Mouse (Mus musculus) right cerebral cortex, postnatal 36 days (tissue): Measurements from ENCODE around the gene Ypel2.
"Not testable (repeated sequence)": the region's sequence is repeated elsewhere in the genome, so short reads cannot be mapped to it uniquely, and the experiment has no call there.

Experiments used
- DNase-seq, 2 experiments: peaks; one replicate each; pipeline ENCODE4 v3.0.0; 2022; ENCODE audit warnings: low spot score in 2 of 2, mixed read lengths in 1 of 2

Ypel2 gene

GRCm38 (mm10) chr11:86993041-86994037 is at the start of gene Ypel2:
Gene Ypel2 (minus strand): TSS chr11:86993707.
- DNase-seq, result peak; percentile 98

- no peak for DNase-seq
These were observed 49.5 kb upstream of the Ypel2 start for GRCm38 (mm10) chr11:87043052-87043451.

DNA sequence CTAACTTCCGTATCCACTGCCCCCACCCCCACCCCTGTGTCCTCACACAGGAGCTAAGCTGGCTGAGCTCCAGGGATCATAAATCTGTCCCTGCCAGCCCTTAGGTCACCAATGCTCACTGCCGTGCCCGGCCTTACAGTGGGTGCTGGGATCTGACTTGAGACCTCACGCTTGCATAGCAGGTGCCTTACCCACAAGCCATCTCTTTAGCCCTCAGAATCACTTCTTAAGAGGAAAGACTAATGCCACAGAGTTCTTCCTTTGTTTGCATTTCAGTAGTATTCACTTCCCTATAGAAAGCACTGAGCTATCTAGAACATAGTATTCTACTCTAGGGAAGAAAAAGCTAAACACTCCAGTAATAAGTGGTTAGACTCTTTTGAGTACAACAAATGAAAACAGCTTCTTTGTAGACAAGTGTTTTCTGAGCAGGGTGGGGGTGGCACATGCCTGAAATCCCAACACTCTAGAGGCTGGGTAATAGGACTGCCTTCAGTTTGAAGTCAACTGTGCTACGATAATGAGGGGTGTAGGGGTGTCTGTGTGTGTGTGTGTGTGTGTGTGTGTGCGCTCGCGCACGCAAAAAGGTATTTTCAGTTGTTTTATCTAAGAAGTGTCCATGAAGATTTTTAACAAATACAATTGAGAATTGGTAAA is 45.9 kb upstream of the Ypel2 start:
- DNase-seq, result no peak

DNA sequence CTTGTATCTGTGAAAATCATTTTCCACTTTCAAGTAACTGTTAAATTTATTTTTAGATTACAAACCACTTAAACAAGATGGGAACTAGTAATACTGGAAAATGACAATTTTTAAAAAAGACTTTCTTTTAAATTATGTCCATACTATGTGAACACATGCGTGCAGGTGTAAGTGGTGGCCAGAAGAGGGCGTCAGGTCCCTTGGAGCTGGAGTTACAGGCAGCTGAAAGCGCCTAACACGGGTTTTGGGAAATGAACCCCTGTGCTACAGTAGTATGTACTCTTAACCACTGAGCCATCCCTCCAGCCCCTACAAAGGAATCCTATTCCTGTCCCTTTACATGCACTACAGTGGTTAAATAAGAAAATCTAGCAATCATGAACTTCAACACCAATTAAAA is 42.7 kb upstream of the Ypel2 start:
- no peak for DNase-seq

DNA sequence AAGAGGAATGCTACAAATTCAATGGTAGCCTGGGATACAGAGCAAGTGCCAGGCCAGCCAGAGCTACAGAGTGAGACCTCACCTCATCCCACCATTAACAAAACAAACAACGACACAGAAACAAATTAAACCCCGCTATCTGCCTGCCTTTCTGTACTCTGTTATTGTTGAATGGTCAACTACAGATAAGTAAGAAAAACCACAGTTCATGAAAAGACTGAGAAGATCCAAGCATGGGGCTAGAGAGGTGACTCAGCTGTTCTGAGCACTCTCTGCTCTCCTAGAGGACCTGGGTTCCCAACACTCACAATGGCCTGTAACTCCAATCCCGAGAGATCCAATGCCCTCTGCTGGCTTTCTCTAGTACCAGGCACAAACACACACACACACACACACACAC is 34.7 kb upstream of the Ypel2 start:
- no peak for DNase-seq

DNA sequence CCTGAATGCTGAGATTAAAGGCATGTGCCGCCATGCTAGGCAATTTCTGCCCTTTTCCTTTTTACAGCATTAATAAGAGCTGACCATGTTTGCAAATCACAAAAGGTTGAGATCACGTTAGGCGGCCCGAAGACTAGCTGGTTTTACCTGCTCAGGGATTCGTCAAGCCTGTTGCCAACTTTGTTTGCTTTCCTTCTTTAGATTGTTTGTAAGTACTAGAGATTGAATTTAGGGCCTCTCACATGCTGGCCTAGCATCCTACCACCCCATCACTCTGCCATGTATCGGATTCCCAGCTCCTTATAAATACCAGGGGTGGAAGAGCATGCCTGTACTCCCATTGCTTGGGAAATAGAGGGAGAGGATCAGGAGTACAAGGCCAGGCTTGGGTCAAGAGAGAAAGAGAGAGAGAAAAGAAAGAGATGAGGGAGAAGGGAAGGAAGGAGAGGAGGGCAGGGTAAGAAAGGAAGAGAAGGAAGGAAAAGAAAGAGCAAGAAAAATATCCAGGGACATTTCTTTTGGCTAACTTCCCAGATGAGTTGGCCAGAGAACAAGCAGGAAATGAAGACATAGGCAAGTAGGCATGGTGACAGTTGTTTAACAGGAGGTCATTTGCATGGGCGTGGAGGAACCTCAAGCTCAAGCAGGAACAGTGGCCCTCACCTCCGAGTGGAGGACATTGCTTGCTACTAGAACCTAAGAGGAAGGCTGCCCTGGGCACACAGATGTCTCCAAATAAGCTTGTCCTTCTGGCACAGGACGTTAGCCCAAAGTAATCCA is 32.8 kb upstream of the Ypel2 start:
- no peak for DNase-seq

DNA sequence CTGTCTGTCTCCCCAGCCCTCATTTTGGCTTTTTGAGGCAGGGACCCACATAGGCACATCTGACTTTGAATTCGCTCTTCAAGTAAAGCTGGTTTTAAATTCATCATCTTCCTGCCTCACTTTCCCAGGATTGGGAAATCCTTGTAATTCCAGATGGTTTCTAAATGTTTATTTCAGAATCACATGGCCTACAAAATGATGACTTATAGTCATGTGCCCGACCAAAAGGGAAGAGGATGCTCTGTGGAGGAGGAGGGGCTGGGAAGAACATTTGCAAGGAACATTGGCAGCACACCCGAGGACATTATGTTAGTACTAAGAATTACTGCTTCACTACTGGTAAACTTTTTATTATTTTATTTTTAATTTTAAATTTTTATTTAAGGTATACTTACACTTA is 31.8 kb upstream of the Ypel2 start:
- no peak for DNase-seq

DNA sequence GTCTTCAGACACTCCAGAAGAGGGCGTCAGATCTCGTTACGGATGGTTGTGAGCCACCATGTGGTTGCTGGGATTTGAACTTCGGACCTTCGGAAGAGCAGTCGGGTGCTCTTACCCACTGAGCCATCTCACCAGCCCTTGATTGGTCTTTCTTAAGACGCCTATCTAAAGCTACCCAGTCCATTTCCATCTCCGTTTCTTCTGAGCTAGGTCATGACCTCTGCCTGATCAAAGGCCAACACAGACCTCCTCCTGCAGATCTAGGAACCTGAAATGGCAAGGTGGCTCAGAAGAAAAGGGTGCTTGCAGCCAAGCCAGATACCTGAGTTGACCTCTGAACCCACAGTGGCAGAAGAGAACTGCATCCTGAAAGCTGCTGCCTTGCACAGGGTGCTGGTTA is 29.7 kb upstream of the Ypel2 start:
- not testable (repeated sequence) for DNase-seq

DNA sequence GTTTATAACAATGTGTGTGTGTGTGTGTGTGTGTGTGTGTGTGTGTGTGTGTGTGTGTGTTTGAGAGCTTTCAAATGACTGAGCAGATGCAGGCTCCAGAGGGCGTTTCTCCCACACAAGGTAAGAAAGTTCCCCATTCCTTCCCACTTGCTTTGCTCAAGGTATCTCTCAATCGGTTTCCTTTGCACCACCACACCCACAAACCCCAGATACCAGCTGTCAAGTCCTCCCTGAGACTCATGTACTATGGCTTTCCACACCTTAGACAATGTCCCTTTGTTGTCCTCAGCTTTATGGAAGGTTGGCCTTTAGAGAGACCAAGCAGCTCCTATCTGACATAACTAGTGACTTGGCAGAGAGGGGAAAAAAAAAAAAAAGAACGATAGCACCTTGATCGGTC is 29.3 kb upstream of the Ypel2 start:
- DNase-seq, result no peak

- no peak for DNase-seq
These were observed 28.0 kb upstream of the Ypel2 start for GRCm38 (mm10) chr11:87021551-87021950.

- DNase-seq, result no peak
These were observed 26.9 kb upstream of the Ypel2 start for GRCm38 (mm10) chr11:87020449-87020848.

- DNase-seq, result no peak
These were observed 25.9 kb upstream of the Ypel2 start for GRCm38 (mm10) chr11:87019431-87019830.

DNA sequence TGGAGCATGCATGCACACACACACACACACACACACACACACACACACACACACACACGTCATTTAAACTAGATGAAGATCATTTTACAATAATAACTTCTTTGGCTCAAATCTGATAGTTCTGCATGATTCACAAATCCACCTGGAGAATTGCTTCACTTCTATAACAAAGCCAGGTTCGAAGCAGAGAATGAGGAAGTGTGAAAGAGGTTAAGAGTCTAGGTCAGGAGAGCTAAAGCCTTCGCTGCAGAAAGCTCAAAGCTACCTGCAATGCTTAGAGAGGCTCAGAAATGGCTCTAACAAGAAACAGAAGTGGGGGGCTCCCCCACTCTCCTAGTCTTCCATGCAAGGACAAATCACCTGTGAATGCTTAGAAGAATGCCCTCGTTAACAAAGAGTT is 24.6 kb upstream of the Ypel2 start:
- DNase-seq, result no peak

DNA sequence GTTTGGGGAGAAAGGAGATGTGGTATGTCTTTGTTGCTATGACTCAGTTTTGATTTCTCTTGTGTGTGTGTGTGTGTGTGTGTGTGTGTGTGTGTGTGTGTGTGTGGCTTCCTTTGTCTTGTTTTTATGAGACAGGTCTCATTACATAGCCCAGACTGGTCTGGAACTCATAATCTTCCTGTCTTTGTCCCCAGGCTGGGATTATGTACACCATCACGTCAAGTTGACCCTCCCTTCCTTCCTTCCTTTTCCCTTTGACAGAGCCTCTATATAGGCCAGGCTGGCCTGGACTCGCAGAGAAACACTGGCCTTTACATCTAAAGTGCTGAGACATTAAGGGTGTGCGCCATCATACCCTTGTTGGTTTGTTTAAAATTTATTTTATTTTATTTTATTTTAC is 22.2 kb upstream of the Ypel2 start:
- no peak for DNase-seq

DNA sequence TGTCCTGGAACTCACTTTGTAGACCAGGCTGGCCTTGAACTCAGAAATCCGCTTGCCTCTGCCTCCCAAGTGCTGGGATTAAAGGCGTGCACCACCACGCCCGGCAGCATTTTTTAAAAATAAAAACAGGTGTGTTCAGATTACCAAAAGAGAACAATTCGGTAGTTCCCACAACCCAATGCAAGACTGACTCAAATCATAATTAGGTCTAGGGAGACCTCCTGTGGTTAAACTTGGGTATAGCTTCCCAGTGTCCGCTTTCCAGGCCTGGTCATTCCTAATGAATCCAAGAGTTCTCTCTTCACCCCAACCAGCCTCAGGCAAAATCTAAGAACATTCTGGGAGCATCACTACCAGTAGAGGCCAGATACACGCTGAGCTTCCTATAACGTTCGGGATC is 17.0 kb upstream of the Ypel2 start:
- DNase-seq, result no peak

DNA sequence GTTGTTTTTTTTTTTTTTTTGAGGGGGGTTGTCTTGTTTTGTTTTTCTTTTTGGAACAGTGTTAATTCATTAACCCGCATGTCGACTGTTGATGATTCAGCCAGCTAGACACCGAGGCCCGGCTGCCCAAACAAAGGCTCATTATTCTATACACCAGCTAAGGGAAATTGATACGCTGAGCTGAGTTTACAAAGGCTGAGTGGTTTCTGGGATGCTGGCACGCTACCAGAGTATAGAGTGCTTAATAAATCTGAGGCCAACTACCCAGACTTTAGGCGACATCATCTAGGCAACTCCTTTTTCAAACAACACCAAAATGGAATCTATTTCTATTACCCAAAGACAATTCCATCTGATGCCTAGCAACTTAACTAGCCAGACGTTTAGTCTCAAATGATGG is 13.9 kb upstream of the Ypel2 start:
- no peak for DNase-seq

- no peak for DNase-seq
These were observed 11.7 kb upstream of the Ypel2 start for GRCm38 (mm10) chr11:87004960-87005755.

GRCm38 (mm10) chr11:87002078-87002829 is 8.7 kb upstream of the Ypel2 start:
- DNase-seq, result no peak

DNA sequence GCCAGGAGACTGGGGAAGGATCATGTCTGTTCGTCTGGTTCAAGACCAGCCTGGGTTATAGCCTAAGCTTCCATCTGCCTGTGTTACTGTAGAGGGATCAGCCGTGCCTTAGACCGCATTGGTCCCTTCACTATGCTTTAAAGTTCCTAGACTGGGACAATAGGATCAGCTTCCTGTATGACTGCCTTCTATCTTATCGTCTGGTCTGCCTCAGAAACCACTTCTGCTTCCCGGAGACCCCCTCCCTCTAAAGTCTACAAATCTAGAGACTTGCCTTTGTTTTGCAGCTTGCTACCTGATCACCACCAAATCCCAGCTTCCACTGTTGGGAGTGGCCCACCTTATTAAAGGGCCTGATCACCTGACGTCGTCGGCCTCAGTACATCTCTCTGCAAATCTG is 7.7 kb upstream of the Ypel2 start:
- no peak for DNase-seq

GRCm38 (mm10) chr11:86996266-86996665 is 2.8 kb upstream of the Ypel2 start:
- DNase-seq, result no peak
